Mouse (Mus musculus): ENCODE data around the gene Map6. TPM values are rescaled to one million over a fixed set of nuclear protein-coding genes. Genes with fewer than 3 reads are reported as not detected.

The Map6 gene
- polyA plus RNA-seq, 2 experiments: 0.01 TPM; not detected in 1

GRCm38 (mm10) chr7:99382088-99383000 is 115.1 kb downstream of the Map6 start:
- peak overlapping the region; percentile 20 to 54 for H3K4me3 ChIP-seq (ENCODE audit: insufficient read depth in 1 of 2, low read depth in 2 of 2, low read length in 2 of 2)
- H3K27ac ChIP-seq: no peak overlapping the region

GRCm38 (mm10) chr7:99383246-99383645 is 116.0 kb downstream of the Map6 start:
- Histone ChIP-seq H3K4me2 (ENCODE audit: low read depth) (no peak overlapping the region; the same call in 1 of the 2 replicates), H3K4me3 (ENCODE audit: insufficient read depth in 1 of 2, low read depth in 2 of 2, low read length in 2 of 2) (no peak overlapping the region), H3K4me1 (replicated peaks; ENCODE audit: control insufficient read depth in 2 of 2, insufficient read depth in 2 of 2, low read length in 1 of 2) (peaks cover 3 to 5% of the 10 kb centered on the region in 2 experiments), H3K9ac (replicated peaks) (no peak overlapping the region), H3K27me3 (ENCODE audit: control insufficient read depth, insufficient read depth, low read length) (peaks cover 15% of the 10 kb centered on the region), H3K27ac (no peak overlapping the region), H3K36me3 (replicated peaks; ENCODE audit: control insufficient read depth, insufficient read depth, low read depth) (no peaks in the 10 kb centered on the region), H3K9me3 (ENCODE audit: control insufficient read depth, low read length) (no peaks in the 10 kb centered on the region)
- WGBS (ENCODE audit: insufficient replicate concordance): 41% methylated on average over 5 of the region's 5 CpGs
- no peak for DNase-seq (ENCODE audit: low read depth in 3 of 3, low spot score in 3 of 3)
- TF ChIP-seq CTCF (IDR thresholded peaks at IDR 0.05; ENCODE audit: low read depth) (no peak), EP300 (IDR thresholded peaks at IDR 0.05; ENCODE audit: low read depth) (no peak)
- no peak for ATAC-seq (ENCODE audit: insufficient read depth)

More at GRCm38 (mm10) chr7:99382088-99383000, 115.1 kb downstream of the Map6 start:
- Histone ChIP-seq H3K27me3 (ENCODE audit: control insufficient read depth, insufficient read depth, low read length) (peaks cover 15% of the 10 kb centered on the region), H3K36me3 (replicated peaks; ENCODE audit: control insufficient read depth, insufficient read depth, low read depth) (no peaks in the 10 kb centered on the region), H3K4me1 (replicated peaks; ENCODE audit: control insufficient read depth in 2 of 2, insufficient read depth in 2 of 2, low read length in 1 of 2) (peaks cover 3 to 5% of the 10 kb centered on the region in 2 experiments), H3K9me3 (ENCODE audit: control insufficient read depth, low read length) (no peaks in the 10 kb centered on the region), H3K4me2 (ENCODE audit: low read depth) (peak overlapping the region; percentile 80), H3K9ac (replicated peaks) (no peak overlapping the region)
- DNase-seq (ENCODE audit: low read depth in 3 of 3, low spot score in 3 of 3) (no peak), ATAC-seq (ENCODE audit: insufficient read depth) (no peak)
- 6% methylated on average over 30 of the region's 30 CpGs for WGBS (ENCODE audit: insufficient replicate concordance)
- TF ChIP-seq EP300 (IDR thresholded peaks at IDR 0.05; ENCODE audit: low read depth) (no peak), CTCF (IDR thresholded peaks at IDR 0.05; ENCODE audit: low read depth) (no peak)

GRCm38 (mm10) chr7:99384101-99384611 is 116.9 kb downstream of the Map6 start:
- peak; percentile 11; the same call in 1 of the 2 replicates for TF ChIP-seq CTCF (IDR thresholded peaks at IDR 0.05; ENCODE audit: low read depth)
- TF ChIP-seq EP300 (IDR thresholded peaks at IDR 0.05; ENCODE audit: low read depth): no peak
- H3K36me3 ChIP-seq (replicated peaks; ENCODE audit: control insufficient read depth, insufficient read depth, low read depth): no peaks in the 10 kb centered on the region
- H3K27ac ChIP-seq: no peak overlapping the region
- H3K9me3 ChIP-seq (ENCODE audit: control insufficient read depth, low read length): no peaks in the 10 kb centered on the region
- H3K4me3 ChIP-seq (ENCODE audit: insufficient read depth in 1 of 2, low read depth in 2 of 2, low read length in 2 of 2): no peak overlapping the region
- peaks cover 3 to 5% of the 10 kb centered on the region in 2 experiments for H3K4me1 ChIP-seq (replicated peaks; ENCODE audit: control insufficient read depth in 2 of 2, insufficient read depth in 2 of 2, low read length in 1 of 2)
- WGBS (ENCODE audit: insufficient replicate concordance): 18% methylated on average over 4 of the region's 4 CpGs
- no peak overlapping the region for H3K4me2 ChIP-seq (ENCODE audit: low read depth)
- ATAC-seq (ENCODE audit: insufficient read depth) (no peak), DNase-seq (ENCODE audit: low read depth in 3 of 3, low spot score in 3 of 3) (no peak)
- peaks cover 15% of the 10 kb centered on the region for H3K27me3 ChIP-seq (ENCODE audit: control insufficient read depth, insufficient read depth, low read length)
- no peak overlapping the region for H3K9ac ChIP-seq (replicated peaks)

GRCm38 (mm10) chr7:99386030-99386429 is 118.8 kb downstream of the Map6 start:
- no peak for DNase-seq (ENCODE audit: low read depth in 3 of 3, low spot score in 3 of 3)
- Histone ChIP-seq H3K27ac (no peak overlapping the region), H3K36me3 (replicated peaks; ENCODE audit: control insufficient read depth, insufficient read depth, low read depth) (no peaks in the 10 kb centered on the region), H3K27me3 (ENCODE audit: control insufficient read depth, insufficient read depth, low read length) (peaks cover 14% of the 10 kb centered on the region), H3K4me2 (ENCODE audit: low read depth) (no peak overlapping the region), H3K9me3 (ENCODE audit: control insufficient read depth, low read length) (no peaks in the 10 kb centered on the region), H3K4me1 (replicated peaks; ENCODE audit: control insufficient read depth in 2 of 2, insufficient read depth in 2 of 2, low read length in 1 of 2) (no peaks in the 10 kb centered on the region; a peak in 1 of 4 replicates), H3K9ac (replicated peaks) (no peak overlapping the region), H3K4me3 (ENCODE audit: insufficient read depth in 1 of 2, low read depth in 2 of 2, low read length in 2 of 2) (no peak overlapping the region)
- ATAC-seq (ENCODE audit: insufficient read depth): no peak
- WGBS (ENCODE audit: insufficient replicate concordance): 57% methylated on average over 5 of the region's 5 CpGs
- TF ChIP-seq EP300 (IDR thresholded peaks at IDR 0.05; ENCODE audit: low read depth): no peak

Other genes with a start within 250 kb of the Map6 start
- gene Uvrag, start 126.3 kb upstream of the Map6 start, polyA plus RNA-seq (2012; rRNA removed): 2.4 and 3.9 TPM in 2 replicates
- gene Uvrag, start 126.3 kb upstream of the Map6 start, polyA plus RNA-seq (2014; fragmentation: Nextera tagmentation; extraction: Ambion mirVana): 5.7 and 7.4 TPM in 2 replicates
- 44.0 and 50.0 TPM in 2 replicates for gene Dgat2, start 84.7 kb upstream of the Map6 start, polyA plus RNA-seq (2012; rRNA removed)
- gene Dgat2, start 84.7 kb upstream of the Map6 start, polyA plus RNA-seq (2014; fragmentation: Nextera tagmentation; extraction: Ambion mirVana): 66.8 and 80.0 TPM in 2 replicates
- 13.5 and 15.4 TPM in 2 replicates for gene Mogat2, start 28.8 kb upstream of the Map6 start, polyA plus RNA-seq (2012; rRNA removed)
- gene Mogat2, start 28.8 kb upstream of the Map6 start, polyA plus RNA-seq (2014; fragmentation: Nextera tagmentation; extraction: Ambion mirVana): 30.3 and 32.9 TPM in 2 replicates
- 34.5 and 34.9 TPM in 2 replicates for gene Serpinh1, start 85.8 kb downstream of the Map6 start, polyA plus RNA-seq (2012; rRNA removed)
- 23.3 and 23.4 TPM in 2 replicates for gene Serpinh1, start 85.8 kb downstream of the Map6 start, polyA plus RNA-seq (2014; fragmentation: Nextera tagmentation; extraction: Ambion mirVana)
- gene Gdpd5, start 114.0 kb downstream of the Map6 start, polyA plus RNA-seq (2012; rRNA removed): 0.81 and 0.90 TPM in 2 replicates
- 0.85 and 0.94 TPM in 2 replicates for gene Gdpd5, start 114.0 kb downstream of the Map6 start, polyA plus RNA-seq (2014; fragmentation: Nextera tagmentation; extraction: Ambion mirVana)
- 0.09 and 0.12 TPM in 2 replicates for gene Klhl35, start 198.6 kb downstream of the Map6 start, polyA plus RNA-seq (2012; rRNA removed)
- 0.09 and 0.38 TPM in 2 replicates for gene Klhl35, start 198.6 kb downstream of the Map6 start, polyA plus RNA-seq (2014; fragmentation: Nextera tagmentation; extraction: Ambion mirVana)
- 697 and 811 TPM in 2 replicates for gene Rps3, start 216.3 kb downstream of the Map6 start, polyA plus RNA-seq (2012; rRNA removed)
- 661 and 668 TPM in 2 replicates for gene Rps3, start 216.3 kb downstream of the Map6 start, polyA plus RNA-seq (2014; fragmentation: Nextera tagmentation; extraction: Ambion mirVana)

Data from liver, embryonic 14.5 days (tissue).